Mouse (Mus musculus): ENCODE results near the gene Gbp5. TPM values are rescaled to one million over a fixed set of nuclear protein-coding genes. Genes with fewer than 3 reads are reported as not detected.
A peak's percentile ranks its signal among the peaks of the same experiment; 100 is the strongest.

Gene Gbp5
- polyA plus RNA-seq, 2 experiments, result 0.04 to 0.26 TPM

GRCm38 (mm10) chr3:142495146-142495655 lies 1.4 kb downstream of the Gbp5 start:
- WGBS (ENCODE audit: insufficient replicate concordance), result 67% methylated on average over 5 of the region's 5 CpGs
- DNase-seq (ENCODE audit: low read depth in 3 of 3, low spot score in 3 of 3), result no peak

GRCm38 (mm10) chr3:142496113-142497101 lies 2.6 kb downstream of the Gbp5 start:
- no peak for TF ChIP-seq EP300 (IDR thresholded peaks at IDR 0.05; ENCODE audit: low read depth)
- TF ChIP-seq CTCF (IDR thresholded peaks at IDR 0.05; ENCODE audit: low read depth), result no peak
- no peak overlapping the region for H3K9ac ChIP-seq (replicated peaks)
- H3K27ac ChIP-seq, result no peak overlapping the region
- no peak for DNase-seq (ENCODE audit: low read depth in 3 of 3, low spot score in 3 of 3)
- 0 out of 4 replicates have a peak, but pooled peaks cover 0 to 2% of the 10 kb centered on the region in 2 experiments for H3K4me1 ChIP-seq (replicated peaks; ENCODE audit: control insufficient read depth in 2 of 2, insufficient read depth in 2 of 2, low read length in 1 of 2)
- no peaks in the 10 kb centered on the region for H3K9me3 ChIP-seq (ENCODE audit: control insufficient read depth, low read length)
- H3K27me3 ChIP-seq (ENCODE audit: control insufficient read depth, insufficient read depth, low read length), result no peaks in the 10 kb centered on the region; the same call in 1 of the 2 replicates
- H3K36me3 ChIP-seq (replicated peaks; ENCODE audit: control insufficient read depth, insufficient read depth, low read depth), result no peaks in the 10 kb centered on the region
- H3K4me3 ChIP-seq (ENCODE audit: insufficient read depth in 1 of 2, low read depth in 2 of 2, low read length in 2 of 2), result peak overlapping the region in 1 of 2 experiments; percentile 0; a peak in 1 of 4 replicates
- H3K4me2 ChIP-seq (ENCODE audit: low read depth), result peak overlapping the region; percentile 46
- WGBS (ENCODE audit: insufficient replicate concordance), result 32% methylated on average over 14 of the region's 14 CpGs
- no peak for ATAC-seq (ENCODE audit: insufficient read depth)

More at GRCm38 (mm10) chr3:142495146-142495655, 1.4 kb downstream of the Gbp5 start:
- 0 out of 4 replicates have a peak, but pooled peaks cover 0 to 2% of the 10 kb centered on the region in 2 experiments for H3K4me1 ChIP-seq (replicated peaks; ENCODE audit: control insufficient read depth in 2 of 2, insufficient read depth in 2 of 2, low read length in 1 of 2)
- H3K9ac ChIP-seq (replicated peaks), result no peak overlapping the region
- no peak overlapping the region for H3K27ac ChIP-seq
- no peaks in the 10 kb centered on the region for H3K36me3 ChIP-seq (replicated peaks; ENCODE audit: control insufficient read depth, insufficient read depth, low read depth)
- no peak overlapping the region for H3K4me3 ChIP-seq (ENCODE audit: insufficient read depth in 1 of 2, low read depth in 2 of 2, low read length in 2 of 2)
- no peaks in the 10 kb centered on the region for H3K9me3 ChIP-seq (ENCODE audit: control insufficient read depth, low read length)
- TF ChIP-seq CTCF (IDR thresholded peaks at IDR 0.05; ENCODE audit: low read depth) (no peak), EP300 (IDR thresholded peaks at IDR 0.05; ENCODE audit: low read depth) (no peak)
- H3K27me3 ChIP-seq (ENCODE audit: control insufficient read depth, insufficient read depth, low read length), result no peaks in the 10 kb centered on the region; the same call in 1 of the 2 replicates
- H3K4me2 ChIP-seq (ENCODE audit: low read depth), result no peak overlapping the region
- no peak for ATAC-seq (ENCODE audit: insufficient read depth)

- DNase-seq (ENCODE audit: low read depth in 3 of 3, low spot score in 3 of 3), result no peak
- H3K4me3 ChIP-seq (ENCODE audit: insufficient read depth in 1 of 2, low read depth in 2 of 2, low read length in 2 of 2), result peak overlapping the region in 1 of 2 experiments; percentile 0; a peak in 2 of 4 replicates
Measured at GRCm38 (mm10) chr3:142497123-142497841, 3.5 kb downstream of the Gbp5 start.

GRCm38 (mm10) chr3:142498941-142499340 lies 5.2 kb downstream of the Gbp5 start:
- ATAC-seq (ENCODE audit: insufficient read depth) (no peak), DNase-seq (ENCODE audit: low read depth in 3 of 3, low spot score in 3 of 3) (no peak)
- WGBS (ENCODE audit: insufficient replicate concordance), result 68% methylated on average over 5 of the region's 5 CpGs

More at GRCm38 (mm10) chr3:142497123-142497841, 3.5 kb downstream of the Gbp5 start:
- 38% methylated on average over 15 of the region's 15 CpGs for WGBS (ENCODE audit: insufficient replicate concordance)
- Histone ChIP-seq H3K9me3 (ENCODE audit: control insufficient read depth, low read length) (no peaks in the 10 kb centered on the region), H3K4me2 (ENCODE audit: low read depth) (peak overlapping the region; percentile 46), H3K4me1 (replicated peaks; ENCODE audit: control insufficient read depth in 2 of 2, insufficient read depth in 2 of 2, low read length in 1 of 2) (0 out of 4 replicates have a peak, but pooled peaks cover 0 to 2% of the 10 kb centered on the region in 2 experiments), H3K9ac (replicated peaks) (no peak overlapping the region), H3K36me3 (replicated peaks; ENCODE audit: control insufficient read depth, insufficient read depth, low read depth) (no peaks in the 10 kb centered on the region), H3K27ac (no peak overlapping the region), H3K27me3 (ENCODE audit: control insufficient read depth, insufficient read depth, low read length) (no peaks in the 10 kb centered on the region; the same call in 1 of the 2 replicates)
- no peak for ATAC-seq (ENCODE audit: insufficient read depth)
- no peak for TF ChIP-seq CTCF (IDR thresholded peaks at IDR 0.05; ENCODE audit: low read depth)
- TF ChIP-seq EP300 (IDR thresholded peaks at IDR 0.05; ENCODE audit: low read depth), result no peak

More at GRCm38 (mm10) chr3:142498941-142499340, 5.2 kb downstream of the Gbp5 start:
- Histone ChIP-seq H3K9ac (replicated peaks) (no peak overlapping the region), H3K4me3 (ENCODE audit: insufficient read depth in 1 of 2, low read depth in 2 of 2, low read length in 2 of 2) (no peak overlapping the region), H3K9me3 (ENCODE audit: control insufficient read depth, low read length) (no peaks in the 10 kb centered on the region), H3K4me1 (replicated peaks; ENCODE audit: control insufficient read depth in 2 of 2, insufficient read depth in 2 of 2, low read length in 1 of 2) (no peaks in the 10 kb centered on the region), H3K4me2 (ENCODE audit: low read depth) (no peak overlapping the region), H3K36me3 (replicated peaks; ENCODE audit: control insufficient read depth, insufficient read depth, low read depth) (no peaks in the 10 kb centered on the region), H3K27me3 (ENCODE audit: control insufficient read depth, insufficient read depth, low read length) (no peaks in the 10 kb centered on the region; the same call in 1 of the 2 replicates), H3K27ac (no peak overlapping the region)
- TF ChIP-seq CTCF (IDR thresholded peaks at IDR 0.05; ENCODE audit: low read depth) (no peak), EP300 (IDR thresholded peaks at IDR 0.05; ENCODE audit: low read depth) (no peak)
